Mouse (Mus musculus): ENCODE data around the gene Tprgl.

- TF ChIP-seq CTCF (IDR thresholded peaks at IDR 0.05; ENCODE audit: borderline replicate concordance, insufficient read depth, low read length) (no peak), POLR2A (IDR thresholded peaks at IDR 0.05; ENCODE audit: low read depth, low read length) (no peak)
Observed at GRCm38 (mm10) chr4:154171931-154172604, 11.6 kb upstream of the Tprgl start.
